Mouse (Mus musculus) adrenal gland, adult 2 months (tissue): ENCODE data around the gene Kbtbd4. TPM values are rescaled to one million over a fixed set of nuclear protein-coding genes. Genes with fewer than 3 reads are reported as not detected.

ENCODE experiments used
- DNase-seq: peaks from one replicate; pipeline ENCODE4 v3.0.0; 2021
- polyA plus RNA-seq: library from polyadenylated mRNA; depleted of rRNA; stranded (reverse); fragments of >200 nt; gene quantifications from 2 replicates; pipeline ENCODE4 v1.2.3, GENCODE M21; 2012; rRNA removed
- total RNA-seq, 2 experiments: library from RNA; stranded (reverse); gene quantifications; 2 replicates each; pipeline ENCODE4 v1.2.3; 2021

Kbtbd4 gene
- total and polyA plus RNA-seq, 3 experiments = 20.2 to 31.2 (median 30.0) TPM

GRCm38 (mm10) chr2:90956053-90956452 is 51.5 kb downstream of the Kbtbd4 start:
- DNase-seq = no peak

- no peak for DNase-seq
Observed at GRCm38 (mm10) chr2:90958856-90959255, 54.3 kb downstream of the Kbtbd4 start.

GRCm38 (mm10) chr2:90960012-90960411 is 55.5 kb downstream of the Kbtbd4 start:
- DNase-seq = no peak

Other genes with a start within 250 kb of the Kbtbd4 start
- gene Nup160, start 227.5 kb upstream of the Kbtbd4 start, total RNA-seq = 10 to 100 TPM; 18.8 to 19.7 TPM
- gene Nup160, start 227.5 kb upstream of the Kbtbd4 start, polyA plus RNA-seq = 1.3 and 2.1 TPM in 2 replicates
- 10 to 100 TPM; 36.1 to 52.2 TPM for gene Fnbp4, start 159.4 kb upstream of the Kbtbd4 start, total RNA-seq
- 22.8 and 27.0 TPM in 2 replicates for gene Fnbp4, start 159.4 kb upstream of the Kbtbd4 start, polyA plus RNA-seq
- 1 to 10 TPM; 1.1 to 1.3 TPM for gene Agbl2, start 122.0 kb upstream of the Kbtbd4 start, total RNA-seq
- 0.51 and 0.58 TPM in 2 replicates for gene Agbl2, start 122.0 kb upstream of the Kbtbd4 start, polyA plus RNA-seq
- 100 to 1,000 TPM; 264 to 267 TPM for gene Mtch2, start 57.6 kb upstream of the Kbtbd4 start, total RNA-seq
- gene Mtch2, start 57.6 kb upstream of the Kbtbd4 start, polyA plus RNA-seq = 28.9 and 36.0 TPM in 2 replicates
- gene C1qtnf4, start 18.9 kb upstream of the Kbtbd4 start, total RNA-seq = 1 to 10 TPM; 1.6 to 1.9 TPM
- gene C1qtnf4, start 18.9 kb upstream of the Kbtbd4 start, polyA plus RNA-seq = 13.8 and 19.6 TPM in 2 replicates
- 100 to 1,000 TPM; 337 to 401 TPM for gene Ndufs3, start 87 bp downstream of the Kbtbd4 start, total RNA-seq
- gene Ndufs3, start 87 bp downstream of the Kbtbd4 start, polyA plus RNA-seq = 176 and 178 TPM in 2 replicates
- 10 to 100 TPM; 82.8 to 88.4 TPM for gene Celf1, start 35.6 kb downstream of the Kbtbd4 start, total RNA-seq
- 19.8 and 24.2 TPM in 2 replicates for gene Celf1, start 35.6 kb downstream of the Kbtbd4 start, polyA plus RNA-seq
- gene Rapsn, start 130.9 kb downstream of the Kbtbd4 start, total RNA-seq = 1 to 10 TPM in 1 of 2 experiments, under 1 TPM in 1; 0.72 to 3.1 TPM
- gene Rapsn, start 130.9 kb downstream of the Kbtbd4 start, polyA plus RNA-seq = 3.8 and 5.0 TPM in 2 replicates
- 100 to 1,000 TPM; 235 to 255 TPM for gene Psmc3, start 149.3 kb downstream of the Kbtbd4 start, total RNA-seq
- 28.1 and 31.9 TPM in 2 replicates for gene Psmc3, start 149.3 kb downstream of the Kbtbd4 start, polyA plus RNA-seq
- 10 to 100 TPM; 27.7 to 36.7 TPM for gene Slc39a13, start 165.7 kb downstream of the Kbtbd4 start, total RNA-seq
- 60.4 and 66.7 TPM in 2 replicates for gene Slc39a13, start 165.7 kb downstream of the Kbtbd4 start, polyA plus RNA-seq
- gene Spi1, start 177.7 kb downstream of the Kbtbd4 start, total RNA-seq = 1 to 10 TPM; 5.0 to 7.1 TPM
- gene Spi1, start 177.7 kb downstream of the Kbtbd4 start, polyA plus RNA-seq = 17.6 and 21.9 TPM in 2 replicates
- gene Mybpc3, start 213.4 kb downstream of the Kbtbd4 start, total RNA-seq = under 1 TPM; 0.07 to 0.09 TPM
- gene Mybpc3, start 213.4 kb downstream of the Kbtbd4 start, polyA plus RNA-seq = not detected in 2 replicates